Mouse (Mus musculus) forebrain, embryonic 13.5 days (tissue): Measurements from ENCODE around the gene Hhat. TPM values are rescaled to one million over a fixed set of nuclear protein-coding genes. Genes with fewer than 3 reads are reported as not detected.

Experiments used
- ATAC-seq: fragments of 200-750 bp; cut with Nextera tagmentation; 2 replicates; pipeline ENCODE4 v1.8.0; 2017
- H3K27ac ChIP-seq: fragments of 300-500 bp; sonication (generic); 2 replicates; pipeline ENCODE4 v1.5.1; 2015; ENCODE audit warnings: inconsistent platforms, mild to moderate bottlenecking, moderate library complexity
- H3K27me3 ChIP-seq: fragments of 300-500 bp; sonication (generic); 2 replicates; pipeline ENCODE4 v1.6.1; 2015; ENCODE audit warnings: mild to moderate bottlenecking, inconsistent platforms
- H3K36me3 ChIP-seq: fragments of 300-500 bp; sonication (generic); 2 replicates; pipeline ENCODE4 v1.6.1; 2015; ENCODE audit warnings: mild to moderate bottlenecking, inconsistent platforms; ENCODE audit not compliant: poor library complexity, severe bottlenecking
- H3K4me1 ChIP-seq: fragments of 300-500 bp; sonication (generic); 2 replicates; pipeline ENCODE4 v1.6.1; 2015; ENCODE audit warnings: inconsistent platforms
- H3K4me2 ChIP-seq: fragments of 300-500 bp; sonication (generic); 2 replicates; pipeline ENCODE4 v1.6.1; 2015; ENCODE audit warnings: inconsistent platforms, mild to moderate bottlenecking, moderate library complexity
- H3K4me3 ChIP-seq: fragments of 300-500 bp; sonication (generic); 2 replicates; pipeline ENCODE4 v1.5.1; 2015; ENCODE audit warnings: mild to moderate bottlenecking, inconsistent platforms
- H3K9ac ChIP-seq: fragments of 300-500 bp; sonication (generic); 2 replicates; pipeline ENCODE4 v1.6.1; 2015; ENCODE audit warnings: mild to moderate bottlenecking, inconsistent platforms
- H3K9me3 ChIP-seq: fragments of 300-500 bp; sonication (generic); replicated peaks from 2 replicates; pipeline ENCODE4 v1.6.1; 2016; ENCODE audit warnings: inconsistent platforms
- WGBS: fragments of 180-500 bp; shearing (Covaris S2); methylation state at CpG from one replicate; pipeline ENCODE4 v1.1.7; 2015; 5-methylcytosine and 5-hydroxymethylcytosine counted together
- polyA plus RNA-seq: library from polyadenylated mRNA; unstranded; fragments of >200 nt; fragmentation: Nextera tagmentation; extraction: Ambion mirVana; gene quantifications from 2 replicates; pipeline ENCODE4 v1.2.1, GENCODE M21; 2015

Gene Hhat
- polyA plus RNA-seq, 1 experiment from 2014 or later = 2.6 TPM

DNA sequence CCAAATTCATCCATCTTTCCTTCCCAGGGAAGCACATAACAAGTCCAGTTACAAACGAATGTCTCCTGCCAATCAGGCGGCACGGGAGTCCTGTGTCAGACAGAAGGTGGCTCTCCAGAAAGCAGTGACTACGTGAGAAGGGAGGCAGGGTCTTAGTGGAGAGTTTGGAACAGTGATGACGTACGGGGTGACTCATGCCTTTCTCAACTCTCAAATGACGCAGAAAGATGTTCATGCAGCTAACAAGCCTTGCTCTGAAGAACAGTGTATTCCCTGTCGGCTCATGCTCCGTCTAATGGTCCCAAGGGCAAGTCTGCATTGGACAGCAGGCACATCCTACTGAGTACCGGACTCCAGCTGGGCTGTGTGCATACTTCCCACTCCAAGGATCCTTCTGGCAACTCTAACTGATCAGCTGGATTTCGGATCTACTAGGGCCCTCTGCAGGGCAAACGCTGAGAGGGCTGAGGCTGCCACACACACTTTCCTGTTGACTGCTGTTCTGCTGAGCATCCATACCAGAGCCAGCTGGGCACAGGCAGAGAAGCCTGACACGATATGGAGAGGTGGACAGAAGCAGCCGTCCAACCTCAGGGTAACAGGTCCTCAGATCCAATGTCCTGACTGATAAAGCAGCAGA lies 245.2 kb downstream of the Hhat start:
- Histone ChIP-seq H3K4me2 (no peak overlapping the region), H3K4me3 (no peak overlapping the region), H3K27me3 (no peaks in the 10 kb centered on the region), H3K36me3 (no peaks in the 10 kb centered on the region), H3K9ac (no peak overlapping the region), H3K27ac (no peak overlapping the region), H3K4me1 (peaks cover 20% of the 10 kb centered on the region), H3K9me3 (no peaks in the 10 kb centered on the region)
- WGBS = 70% methylated on average over 14 of the region's 14 CpGs
- no peak for ATAC-seq

- Histone ChIP-seq H3K27ac (no peak overlapping the region), H3K27me3 (no peaks in the 10 kb centered on the region), H3K36me3 (no peaks in the 10 kb centered on the region), H3K9me3 (no peaks in the 10 kb centered on the region), H3K4me2 (no peak overlapping the region), H3K4me3 (no peak overlapping the region), H3K4me1 (peaks cover 23% of the 10 kb centered on the region), H3K9ac (no peak overlapping the region)
- 31% methylated on average over 12 of the region's 12 CpGs for WGBS
- ATAC-seq = no peak
These were observed 248.4 kb downstream of the Hhat start for GRCm38 (mm10) chr1:192522376-192523178.

- no peak for ATAC-seq
- 18% methylated on average over 13 of the region's 13 CpGs for WGBS
- Histone ChIP-seq H3K9me3 (no peaks in the 10 kb centered on the region), H3K4me2 (0 out of 2 replicates have a peak overlapping the region, but pooled peaks have one; percentile 11), H3K27ac (no peak overlapping the region), H3K4me1 (peaks cover 23% of the 10 kb centered on the region), H3K36me3 (no peaks in the 10 kb centered on the region), H3K4me3 (no peak overlapping the region), H3K27me3 (no peaks in the 10 kb centered on the region), H3K9ac (no peak overlapping the region)
These were observed 250.1 kb downstream of the Hhat start for GRCm38 (mm10) chr1:192520836-192521435.

DNA sequence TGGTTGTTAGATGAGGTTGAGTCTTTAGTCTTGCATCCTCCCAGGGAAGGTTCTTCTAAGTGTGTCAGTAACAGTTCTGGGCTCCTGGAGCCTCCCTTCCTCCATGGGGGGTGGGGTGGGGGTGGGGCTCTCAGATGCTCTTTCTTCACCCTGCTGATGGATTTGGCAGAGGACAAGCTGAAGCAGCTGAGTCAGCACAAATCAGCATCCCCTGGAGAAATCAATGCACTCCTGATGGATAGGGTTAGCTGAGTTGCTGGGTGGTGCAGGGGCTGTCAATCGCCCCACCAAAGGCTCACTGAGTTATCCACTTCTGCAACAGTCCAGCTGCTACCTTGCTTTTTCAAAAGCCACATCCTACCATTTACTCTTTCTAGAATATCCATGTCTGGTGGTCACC lies 251.3 kb downstream of the Hhat start:
- Histone ChIP-seq H3K27me3 (no peaks in the 10 kb centered on the region), H3K9me3 (no peaks in the 10 kb centered on the region), H3K4me2 (no peak overlapping the region), H3K4me3 (no peak overlapping the region), H3K36me3 (no peaks in the 10 kb centered on the region), H3K9ac (no peak overlapping the region), H3K27ac (no peak overlapping the region), H3K4me1 (peaks cover 23% of the 10 kb centered on the region)
- no peak for ATAC-seq
- WGBS = 79% methylated on average over 1 of the region's 1 CpGs

DNA sequence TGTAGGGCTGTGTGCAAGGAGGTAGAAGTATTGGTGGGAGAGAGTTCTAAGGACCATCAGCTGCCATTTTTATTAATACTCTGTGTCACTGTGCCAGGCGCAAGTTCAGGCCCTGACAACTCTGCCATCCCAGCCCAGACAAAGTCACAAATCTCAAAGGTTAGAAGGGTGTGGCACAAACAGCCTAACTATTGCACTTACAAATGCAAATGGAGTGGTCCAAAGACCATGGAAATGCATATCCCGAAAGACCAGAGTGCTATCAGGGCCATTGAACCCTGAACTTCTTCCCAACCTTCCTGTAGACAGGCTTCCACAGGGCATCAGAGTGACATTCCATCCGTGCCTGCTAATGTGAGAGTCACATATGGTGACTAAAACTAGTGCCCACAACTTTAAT lies 255.7 kb downstream of the Hhat start:
- no peaks in the 10 kb centered on the region for H3K9me3 ChIP-seq
- no peak overlapping the region for H3K27ac ChIP-seq
- no peaks in the 10 kb centered on the region for H3K4me1 ChIP-seq
- H3K36me3 ChIP-seq = no peaks in the 10 kb centered on the region
- 86% methylated on average over 3 of the region's 3 CpGs for WGBS
- ATAC-seq = no peak
- no peak overlapping the region for H3K9ac ChIP-seq
- H3K27me3 ChIP-seq = no peaks in the 10 kb centered on the region
- no peak overlapping the region for H3K4me2 ChIP-seq
- H3K4me3 ChIP-seq = no peak overlapping the region

- no peaks in the 10 kb centered on the region for H3K27me3 ChIP-seq
- H3K36me3 ChIP-seq = no peaks in the 10 kb centered on the region
- 97% methylated on average over 1 of the region's 1 CpGs for WGBS
- no peaks in the 10 kb centered on the region for H3K4me1 ChIP-seq
- H3K4me2 ChIP-seq = no peak overlapping the region
- H3K4me3 ChIP-seq = no peak overlapping the region
- no peak overlapping the region for H3K27ac ChIP-seq
- H3K9me3 ChIP-seq = no peaks in the 10 kb centered on the region
- ATAC-seq = no peak
- H3K9ac ChIP-seq = no peak overlapping the region
These were observed 258.2 kb downstream of the Hhat start for GRCm38 (mm10) chr1:192512821-192513220.

GRCm38 (mm10) chr1:192503651-192504050 lies 267.4 kb downstream of the Hhat start:
- no peaks in the 10 kb centered on the region for H3K4me1 ChIP-seq
- no peak for ATAC-seq
- H3K4me3 ChIP-seq = no peak overlapping the region
- H3K27me3 ChIP-seq = no peaks in the 10 kb centered on the region
- H3K9me3 ChIP-seq = no peaks in the 10 kb centered on the region
- no peaks in the 10 kb centered on the region for H3K36me3 ChIP-seq
- no peak overlapping the region for H3K27ac ChIP-seq
- no peak overlapping the region for H3K4me2 ChIP-seq
- 88% methylated on average over 4 of the region's 4 CpGs for WGBS
- no peak overlapping the region for H3K9ac ChIP-seq

DNA sequence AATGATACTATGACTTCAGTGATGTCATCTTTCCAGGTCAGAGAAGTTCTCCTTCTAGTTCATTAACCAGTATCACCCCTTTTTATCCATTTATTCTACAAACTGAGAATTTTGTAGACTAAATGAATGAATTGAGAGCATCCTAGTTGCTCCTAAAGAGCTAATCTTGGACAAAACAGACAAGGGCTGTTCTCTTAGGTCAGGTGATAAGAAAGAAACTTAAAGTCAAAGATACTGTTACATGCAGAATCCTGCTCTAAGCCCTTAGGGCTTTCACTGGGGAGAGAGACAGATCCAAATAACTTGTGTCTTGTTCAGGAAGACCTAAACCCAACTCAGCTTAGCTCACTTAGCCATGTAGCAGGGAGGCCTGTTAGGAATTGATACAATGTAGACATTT lies 268.2 kb downstream of the Hhat start:
- Histone ChIP-seq H3K4me2 (no peak overlapping the region), H3K36me3 (no peaks in the 10 kb centered on the region), H3K27me3 (no peaks in the 10 kb centered on the region), H3K9ac (no peak overlapping the region), H3K27ac (no peak overlapping the region), H3K4me1 (no peaks in the 10 kb centered on the region), H3K4me3 (no peak overlapping the region), H3K9me3 (no peaks in the 10 kb centered on the region)
- no peak for ATAC-seq

DNA sequence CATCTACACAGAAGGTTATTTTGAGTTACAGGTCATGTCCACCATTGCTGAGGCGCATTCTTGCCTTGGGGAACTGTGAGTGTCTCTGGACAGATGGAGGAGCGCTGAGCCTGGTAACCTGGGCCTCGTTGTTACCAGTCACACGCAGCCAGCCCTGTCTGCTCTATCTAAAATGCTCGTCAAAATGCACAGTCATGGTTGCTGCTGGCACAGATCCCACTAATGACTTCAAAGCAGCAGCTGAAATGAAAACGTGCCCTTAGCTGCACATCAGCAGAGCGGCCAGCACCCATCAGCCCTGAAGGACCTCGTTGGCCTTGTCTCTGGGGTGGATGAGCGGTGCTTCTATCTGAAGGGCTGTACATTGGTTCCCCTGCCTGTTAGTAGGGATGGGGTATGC lies 269.0 kb downstream of the Hhat start:
- ATAC-seq = no peak
- 69% methylated on average over 9 of the region's 9 CpGs for WGBS
- no peak overlapping the region for H3K27ac ChIP-seq

DNA sequence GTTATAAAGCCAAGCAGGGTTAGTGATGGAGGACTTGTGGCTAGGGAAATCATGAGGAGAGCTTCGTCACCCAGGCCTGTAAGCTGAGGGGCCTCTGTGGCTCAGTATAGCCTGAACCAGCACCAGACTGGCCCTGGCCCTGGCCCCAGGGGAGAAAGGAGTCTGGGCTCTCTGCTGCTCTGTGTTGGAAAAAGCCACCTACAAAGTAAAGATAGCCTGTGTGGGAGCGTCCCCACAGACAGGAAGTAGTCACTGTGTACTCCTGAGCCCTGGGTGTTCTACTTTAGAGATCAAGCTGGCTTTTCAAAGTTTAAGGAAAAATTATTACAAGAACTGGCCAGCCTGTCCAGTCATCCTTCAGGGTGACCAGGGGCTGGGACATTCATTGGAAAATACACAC lies 273.5 kb downstream of the Hhat start:
- no peak overlapping the region for H3K4me3 ChIP-seq
- H3K4me2 ChIP-seq = no peak overlapping the region
- no peak overlapping the region for H3K27ac ChIP-seq
- WGBS = 93% methylated on average over 2 of the region's 2 CpGs
- ATAC-seq = no peak
- H3K36me3 ChIP-seq = no peaks in the 10 kb centered on the region
- no peaks in the 10 kb centered on the region for H3K4me1 ChIP-seq
- no peaks in the 10 kb centered on the region for H3K9me3 ChIP-seq
- H3K27me3 ChIP-seq = no peaks in the 10 kb centered on the region
- no peak overlapping the region for H3K9ac ChIP-seq

More for the DNA sequence above, 269.0 kb downstream of the Hhat start:
- no peak overlapping the region for H3K4me2 ChIP-seq
- H3K27me3 ChIP-seq = no peaks in the 10 kb centered on the region
- no peaks in the 10 kb centered on the region for H3K9me3 ChIP-seq
- H3K36me3 ChIP-seq = no peaks in the 10 kb centered on the region
- no peak overlapping the region for H3K9ac ChIP-seq
- no peak overlapping the region for H3K4me3 ChIP-seq
- no peaks in the 10 kb centered on the region for H3K4me1 ChIP-seq

DNA sequence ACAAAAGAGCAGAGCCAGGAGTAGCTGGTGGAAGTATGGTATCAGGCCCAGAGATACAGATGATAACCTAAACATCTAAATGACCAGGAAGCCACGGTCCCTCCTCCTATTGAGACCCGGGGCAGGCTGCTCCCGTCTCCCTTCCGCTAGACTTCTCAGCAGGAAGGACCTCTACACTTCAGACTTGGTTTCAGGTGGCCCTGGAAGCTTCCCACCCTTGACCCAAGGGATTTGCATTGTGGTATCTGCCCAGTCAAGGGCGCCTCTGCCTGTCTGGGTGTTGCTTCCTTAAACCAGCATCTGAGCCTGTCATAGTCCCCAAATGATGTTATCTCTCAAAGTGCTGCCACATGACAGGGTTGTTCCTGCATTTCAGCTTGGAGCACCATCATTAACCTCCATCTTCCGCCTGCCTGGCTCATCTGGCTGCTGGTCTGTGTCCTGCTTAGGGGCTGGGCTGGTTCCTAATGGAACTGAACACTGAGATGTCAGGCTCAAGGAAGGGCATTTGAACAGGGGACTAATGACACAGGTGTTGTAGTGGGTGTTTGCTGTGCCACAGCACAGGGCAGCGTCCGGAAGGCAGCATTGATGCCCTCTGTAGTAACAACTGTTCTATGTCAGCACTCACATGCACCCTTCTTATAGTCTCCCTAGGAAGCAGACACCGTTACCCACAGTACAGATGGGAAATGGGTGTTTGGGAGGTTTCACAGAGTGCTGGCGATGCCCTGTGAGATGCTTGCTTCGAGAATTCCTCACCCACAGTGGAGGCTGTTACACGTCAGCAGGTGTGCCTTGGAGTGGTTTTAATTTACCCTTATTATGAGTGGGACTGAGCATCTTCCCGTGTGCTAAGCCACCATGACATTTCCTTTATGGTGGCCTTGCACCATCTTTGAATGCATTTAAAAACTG lies 280.9 kb downstream of the Hhat start:
- no peak for ATAC-seq
- Histone ChIP-seq H3K9ac (no peak overlapping the region), H3K9me3 (no peaks in the 10 kb centered on the region), H3K4me2 (no peak overlapping the region), H3K27me3 (no peaks in the 10 kb centered on the region), H3K27ac (no peak overlapping the region), H3K4me1 (no peaks in the 10 kb centered on the region), H3K36me3 (no peaks in the 10 kb centered on the region), H3K4me3 (no peak overlapping the region)
- WGBS = 82% methylated on average over 13 of the region's 13 CpGs

DNA sequence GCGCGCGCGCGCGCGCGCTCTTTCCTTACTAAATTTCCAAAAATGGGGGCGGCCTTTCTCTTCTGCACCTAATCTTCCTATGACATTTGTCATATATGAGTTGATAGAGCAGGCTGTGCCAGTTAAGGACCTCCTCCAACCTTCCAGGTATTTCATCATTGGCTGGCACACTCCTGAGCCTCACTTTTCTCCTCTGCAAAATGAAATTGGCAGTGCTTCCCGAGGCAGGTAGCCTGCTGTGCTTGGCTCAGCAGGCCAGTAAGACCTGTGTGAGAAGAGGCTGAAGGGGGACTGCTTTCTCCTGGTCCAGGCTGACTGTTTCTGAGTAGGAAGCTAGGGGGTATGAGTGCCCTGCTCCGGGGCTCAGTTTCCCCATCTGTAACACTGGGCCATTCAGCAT lies 283.5 kb downstream of the Hhat start:
- H3K27me3 ChIP-seq = no peaks in the 10 kb centered on the region
- H3K9me3 ChIP-seq = no peaks in the 10 kb centered on the region
- H3K27ac ChIP-seq = no peak overlapping the region
- H3K9ac ChIP-seq = no peak overlapping the region
- no peak overlapping the region for H3K4me3 ChIP-seq
- 92% methylated on average over 11 of the region's 11 CpGs for WGBS
- no peak overlapping the region for H3K4me2 ChIP-seq
- H3K4me1 ChIP-seq = no peaks in the 10 kb centered on the region
- no peak for ATAC-seq
- no peaks in the 10 kb centered on the region for H3K36me3 ChIP-seq
